Mouse (Mus musculus): ENCODE data around the gene Lss.

DNA sequence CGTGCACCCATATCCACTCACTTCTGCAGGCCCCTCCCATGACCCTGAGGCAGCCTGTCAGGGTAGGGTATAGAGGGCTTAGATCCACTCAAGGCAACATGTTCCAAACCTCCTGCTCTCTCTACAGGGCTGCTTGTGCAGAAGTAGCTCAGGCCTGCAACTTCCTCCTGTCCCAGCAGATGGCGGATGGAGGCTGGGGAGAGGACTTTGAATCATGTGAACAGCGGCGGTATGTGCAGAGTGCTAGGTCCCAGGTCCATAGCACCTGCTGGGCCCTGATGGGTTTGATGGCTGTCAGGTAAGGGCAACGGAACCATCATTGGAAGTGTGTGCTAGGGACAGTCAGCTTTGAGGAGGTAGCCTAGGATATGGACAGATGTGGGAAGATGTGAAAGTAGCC is 19.1 kb downstream of the Lss start:
- TF ChIP-seq CTCF (IDR thresholded peaks at IDR 0.05; ENCODE audit: control insufficient read depth, insufficient read depth, insufficient read length) (no peak), CEBPB (IDR thresholded peaks at IDR 0.05; ENCODE audit: low read depth) (no peak), FOSL1 (IDR thresholded peaks at IDR 0.05; ENCODE audit: insufficient read depth, low read length, poor library complexity, severe bottlenecking) (no peak)
